Mouse (Mus musculus): ENCODE measurements around the gene Rtn4rl1.

DNA sequence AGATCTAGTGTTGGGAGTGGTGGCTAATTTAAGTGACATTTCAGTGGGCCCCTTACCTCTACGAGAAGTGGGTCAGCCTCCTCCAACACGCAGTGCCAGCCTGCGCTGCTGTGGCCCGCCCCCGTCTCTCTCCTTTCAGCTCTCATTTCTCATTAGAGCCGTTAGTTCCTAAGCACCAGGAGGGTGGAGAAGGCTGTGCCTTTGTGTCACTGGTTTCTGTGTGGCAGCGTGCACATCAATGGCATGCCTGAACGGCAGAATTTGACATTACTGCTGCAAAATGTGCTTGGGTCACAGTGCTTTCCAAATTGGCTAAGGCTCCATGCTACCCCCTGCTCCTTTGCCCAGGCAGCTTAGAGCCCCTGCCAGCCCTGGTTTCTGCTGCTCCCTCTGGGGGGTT lies 79.9 kb downstream of the Rtn4rl1 start:
- no peak for TF ChIP-seq CTCF (IDR thresholded peaks at IDR 0.05; ENCODE audit: extremely low read depth, insufficient read length, insufficient replicate concordance, low read depth, low read length)
- TF ChIP-seq POLR2A (IDR thresholded peaks at IDR 0.05; ENCODE audit: low read depth, low read length) = no peak

Data from small intestine, adult 2 months (tissue).